14 mouse cellular contexts compared by ENCODE assay signal in genomic region chr10:91222398-91223236, GRCm38 (mm10). TPM values are rescaled to one million over a fixed set of nuclear protein-coding genes. Genes with fewer than 3 reads are reported as not detected.
DNase-seq lines count a peak whose midpoint lies in the region; ATAC-seq lines count a peak whose summit lies in the region.
"Had no signal": no experiment of that assay in that cellular context is flagged by ENCODE, and none has a peak within 500 bp of the region (broad histone marks: within the 10 kb centered on the region; RNA-seq: fewer than 3 reads in every experiment).

No protein-coding gene starts in this region.

- H3K27me3 ChIP-seq in heart, embryonic 14.5 days (ENCODE audit: control insufficient read depth, insufficient read depth, low read length) = no peaks in the 10 kb centered on the region
- H3K27me3 ChIP-seq in lung, embryonic 16.5 days (ENCODE audit: control insufficient read depth, insufficient read depth, low read depth, low read length) = no peaks in the 10 kb centered on the region
- H3K27me3 ChIP-seq in stomach, embryonic 16.5 days (ENCODE audit: control insufficient read depth, insufficient read depth, low read length) = no peaks in the 10 kb centered on the region
- H3K27me3 ChIP-seq: neural tube, embryonic 12.5 days had no signal

- 50% methylated on average over 9 of the region's 9 CpGs for WGBS in heart, embryonic 14.5 days
- 54% methylated on average over 9 of the region's 9 CpGs for WGBS in lung, embryonic 16.5 days
- WGBS in stomach, embryonic 16.5 days = 47% methylated on average over 9 of the region's 9 CpGs

- no peaks in the 10 kb centered on the region for H3K9me3 ChIP-seq in heart, embryonic 14.5 days (ENCODE audit: control insufficient read depth, low read length)
- no peaks in the 10 kb centered on the region for H3K9me3 ChIP-seq in lung, embryonic 16.5 days (ENCODE audit: control insufficient read depth, low read length)
- H3K9me3 ChIP-seq in stomach, embryonic 16.5 days (replicated peaks; ENCODE audit: control insufficient read depth, low read length) = no peaks in the 10 kb centered on the region
- H3K9me3 ChIP-seq: neural tube, embryonic 12.5 days had no signal

- no peaks in the 10 kb centered on the region for H3K36me3 ChIP-seq in heart, embryonic 14.5 days (ENCODE audit: control insufficient read depth, insufficient read depth, low read length)
- H3K36me3 ChIP-seq in lung, embryonic 16.5 days (ENCODE audit: control insufficient read depth, insufficient read depth, low read length) = no peaks in the 10 kb centered on the region
- no peaks in the 10 kb centered on the region for H3K36me3 ChIP-seq in stomach, embryonic 16.5 days (ENCODE audit: control insufficient read depth, insufficient read depth, low read length)
- H3K36me3 ChIP-seq: neural tube, embryonic 12.5 days had no signal

- H3K9ac ChIP-seq in heart, embryonic 14.5 days (ENCODE audit: low read length) = no peak overlapping the region
- no peak overlapping the region for H3K9ac ChIP-seq in lung, embryonic 16.5 days (ENCODE audit: low read length)
- H3K9ac ChIP-seq in stomach, embryonic 16.5 days (ENCODE audit: low read length) = no peak overlapping the region
- H3K9ac ChIP-seq: neural tube, embryonic 12.5 days had no signal

- H3K27ac ChIP-seq in heart, embryonic 14.5 days (replicated peaks in 1 of 2; ENCODE audit: control insufficient read depth in 1 of 2, insufficient read depth in 1 of 2, low read depth in 2 of 2, low read length in 2 of 2) = peak overlapping the region; percentile 42 to 66; a peak in 3 of 4 replicates
- peak overlapping the region; percentile 65 for H3K27ac ChIP-seq in lung, embryonic 16.5 days (ENCODE audit: low read length)
- H3K27ac ChIP-seq in stomach, embryonic 16.5 days (ENCODE audit: low read length) = peak overlapping the region; percentile 60; the same call in 1 of the 2 replicates
- H3K27ac ChIP-seq: neural tube, embryonic 12.5 days had no signal

- H3K4me1 ChIP-seq in heart, embryonic 14.5 days (ENCODE audit: control insufficient read depth in 2 of 2, insufficient read depth in 2 of 2, low read length in 2 of 2) = peaks cover 0 to 5% of the 10 kb centered on the region in 2 experiments; a peak in 2 of 4 replicates
- H3K4me1 ChIP-seq in lung, embryonic 16.5 days (replicated peaks; ENCODE audit: control insufficient read depth, insufficient read depth, low read length) = no peaks in the 10 kb centered on the region; the same call in 1 of the 2 replicates
- H3K4me1 ChIP-seq in stomach, embryonic 16.5 days (ENCODE audit: control insufficient read depth, insufficient read depth, low read length) = peaks cover 10% of the 10 kb centered on the region; the same call in 1 of the 2 replicates
- H3K4me1 ChIP-seq: neural tube, embryonic 12.5 days had no signal

- no peak overlapping the region for H3K4me3 ChIP-seq in heart, embryonic 14.5 days (ENCODE audit: control insufficient read depth in 1 of 2, insufficient read depth in 1 of 2, low read depth in 1 of 2, low read length in 2 of 2)
- no peak overlapping the region for H3K4me3 ChIP-seq in lung, embryonic 16.5 days (ENCODE audit: low read length)
- H3K4me3 ChIP-seq in stomach, embryonic 16.5 days (replicated peaks; ENCODE audit: low read length) = no peak overlapping the region
- H3K4me3 ChIP-seq: neural tube, embryonic 12.5 days had no signal

- DNase-seq in heart, adult 8-10 months (ENCODE audit: low spot score) = no peak
- no peak for DNase-seq in lung, postnatal 25 days (ENCODE audit: low spot score)
- peak; percentile 6 to 19 for DNase-seq in kidney, postnatal 36 days
- DNase-seq in gastrocnemius, postnatal 14 days = no peak
- no peak for DNase-seq in spleen, adult 18-20 months
- DNase-seq: adrenal gland, adult 2 months; midbrain, embryonic 14.5 days; retina, postnatal 1 day; thymus, postnatal 36 days had no signal

- H3K4me2 ChIP-seq in heart, embryonic 14.5 days (ENCODE audit: low read length) = no peak overlapping the region
- H3K4me2 ChIP-seq in lung, embryonic 16.5 days (ENCODE audit: low read depth, low read length) = no peak overlapping the region
- H3K4me2 ChIP-seq in stomach, embryonic 16.5 days (ENCODE audit: low read depth, low read length) = no peak overlapping the region
- H3K4me2 ChIP-seq: neural tube, embryonic 12.5 days had no signal

- peak; percentile 49; the same call in 1 of the 2 replicates for ATAC-seq in heart, embryonic 14.5 days (ENCODE audit: insufficient number of reproducible peaks, insufficient read depth, low FRiP score, low read depth)
- peak; percentile 76 for ATAC-seq in lung, embryonic 16.5 days (ENCODE audit: low read depth)
- peak; percentile 56; the same call in 1 of the 2 replicates for ATAC-seq in stomach, embryonic 16.5 days (ENCODE audit: insufficient read depth, low FRiP score)
- ATAC-seq: forebrain, embryonic 14.5 days had no signal

- intact Hi-C loops in gastrocnemius, postnatal 14 days (cut with DNase I; ENCODE audit: low total_unique reads) = no loop called here

RNA-seq across cellular contexts. Expression of gene Tmpo, which starts 41.5 kb away (rescaled TPM):
- 170 and 181 TPM in 2 replicates for polyA plus RNA-seq in heart, embryonic 14.5 days (2014; fragmentation: Nextera tagmentation; extraction: Ambion mirVana)
- 10 to 100 TPM; 36.7 to 45.0 (median 41.1) TPM for total RNA-seq in heart, adult 8-10 months (2022)
- 210 and 220 TPM in 2 replicates for polyA plus RNA-seq in lung, embryonic 16.5 days (2015; fragmentation: Nextera tagmentation; extraction: Ambion mirVana)
- 109 and 132 TPM in 2 replicates for polyA plus RNA-seq in stomach, embryonic 16.5 days (2015; fragmentation: Nextera tagmentation; extraction: Ambion mirVana)
- 10 to 100 TPM; 56.9 to 66.7 TPM for total RNA-seq in gastrocnemius, postnatal 14 days (2021)

Comparison
In these comparisons a context has a peak if more than half of its experiments do, and no peak if none do; other contexts are left out.
1. DNase-seq: peak in kidney, postnatal 36 days (2 of 2); none in heart, adult 8-10 months (single experiment), lung, postnatal 25 days (single experiment), gastrocnemius, postnatal 14 days (single experiment) and spleen, adult 18-20 months (0 of 2).
2. Peak in every context shown above with its lines, with median percentiles within 50 percentile points of each other: ATAC-seq and H3K27ac ChIP-seq.